Mouse (Mus musculus): ENCODE measurements around the gene Med13. TPM values are rescaled to one million over a fixed set of nuclear protein-coding genes. Genes with fewer than 3 reads are reported as not detected.

The Med13 gene
- polyA plus RNA-seq, 1 experiment = 19.1 TPM

DNA sequence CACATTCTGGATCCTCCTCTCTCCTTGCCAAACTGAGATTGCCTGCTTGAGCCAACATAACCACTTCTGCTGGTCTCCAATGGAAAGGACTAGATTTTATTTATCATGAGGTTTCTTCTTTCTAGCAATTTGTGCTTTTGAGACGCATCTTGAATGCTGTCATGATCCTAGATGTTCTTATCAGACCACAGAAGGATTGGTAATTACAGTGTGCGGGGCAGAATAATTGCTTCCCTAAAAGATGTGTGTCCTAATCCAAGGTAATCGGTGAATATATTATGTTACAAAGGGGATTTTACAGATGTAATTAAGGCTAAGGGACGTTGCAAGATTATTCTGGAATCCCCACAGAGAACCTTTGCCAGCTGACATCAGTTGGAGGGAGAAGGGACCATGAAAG lies 21.6 kb upstream of the Med13 start:
- DNase-seq = no peak
- TF ChIP-seq CTCF (conservative IDR thresholded peaks at IDR 0.05; ENCODE audit: insufficient read depth, insufficient read length, low read depth, low read length) (no peak), POLR2A (IDR thresholded peaks at IDR 0.05; ENCODE audit: low read depth, low read length) (no peak)
- Histone ChIP-seq H3K4me3 (ENCODE audit: insufficient read depth, low read depth, low read length) (no peak overlapping the region), H3K27me3 (replicated peaks; ENCODE audit: control insufficient read depth, insufficient read depth, low read length) (no peaks in the 10 kb centered on the region; the same call in 1 of the 2 replicates), H3K27ac (ENCODE audit: insufficient read depth, low read depth, low read length) (no peak overlapping the region), H3K4me1 (ENCODE audit: control insufficient read depth, insufficient read depth, low read length) (no peaks in the 10 kb centered on the region), H3K36me3 (ENCODE audit: control insufficient read depth, insufficient read depth, low read length) (no peaks in the 10 kb centered on the region)
- 76% methylated on average over 4 of the region's 4 CpGs for WGBS

DNA sequence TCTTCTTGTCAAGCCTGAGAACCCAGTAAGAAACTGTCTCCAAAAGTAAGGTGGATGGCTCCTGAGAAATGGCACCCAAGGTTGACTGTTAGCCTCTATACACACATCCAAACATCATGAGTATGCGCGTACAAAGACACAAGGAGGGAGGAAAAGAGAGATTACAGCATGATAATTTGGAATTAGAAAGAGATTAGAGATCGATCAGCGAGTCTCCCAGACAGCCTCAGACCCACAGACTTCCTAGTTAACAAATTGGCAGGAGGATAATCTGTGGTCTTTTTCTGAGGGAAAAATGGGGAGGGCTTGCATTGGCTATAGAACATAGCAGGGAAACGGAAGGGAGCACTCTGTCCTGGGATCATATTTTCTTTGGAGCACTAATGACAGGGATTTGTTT lies 20.4 kb upstream of the Med13 start:
- H3K27me3 ChIP-seq (replicated peaks; ENCODE audit: control insufficient read depth, insufficient read depth, low read length) = no peaks in the 10 kb centered on the region; the same call in 1 of the 2 replicates
- no peaks in the 10 kb centered on the region for H3K36me3 ChIP-seq (ENCODE audit: control insufficient read depth, insufficient read depth, low read length)
- H3K4me3 ChIP-seq (ENCODE audit: insufficient read depth, low read depth, low read length) = no peak overlapping the region
- no peak overlapping the region for H3K27ac ChIP-seq (ENCODE audit: insufficient read depth, low read depth, low read length)
- H3K4me1 ChIP-seq (ENCODE audit: control insufficient read depth, insufficient read depth, low read length) = no peaks in the 10 kb centered on the region
- TF ChIP-seq POLR2A (IDR thresholded peaks at IDR 0.05; ENCODE audit: low read depth, low read length) (no peak), CTCF (conservative IDR thresholded peaks at IDR 0.05; ENCODE audit: insufficient read depth, insufficient read length, low read depth, low read length) (no peak)
- 93% methylated on average over 5 of the region's 5 CpGs for WGBS
- no peak for DNase-seq

DNA sequence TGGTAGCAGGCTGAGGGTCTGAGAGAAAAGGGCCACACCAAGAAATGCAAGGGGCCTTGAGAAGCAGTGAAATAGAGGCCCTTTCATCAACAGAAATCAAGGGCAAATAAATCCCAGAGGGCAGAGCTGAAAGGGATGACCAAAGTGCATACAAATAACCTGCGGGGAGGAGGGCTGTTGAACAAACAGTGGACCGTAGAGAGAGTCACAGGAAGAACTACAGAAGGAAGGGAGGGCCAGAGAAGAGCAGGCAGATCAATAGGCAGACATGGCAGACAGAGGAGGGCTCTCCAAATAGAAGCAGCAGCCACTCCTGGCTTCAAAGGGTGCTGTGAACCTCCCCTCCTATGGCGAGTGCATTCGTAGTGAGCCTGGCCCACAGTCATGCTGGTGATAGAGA lies 19.3 kb upstream of the Med13 start:
- H3K4me3 ChIP-seq (ENCODE audit: insufficient read depth, low read depth, low read length) = no peak overlapping the region
- 78% methylated on average over 4 of the region's 4 CpGs for WGBS
- no peak for TF ChIP-seq POLR2A (IDR thresholded peaks at IDR 0.05; ENCODE audit: low read depth, low read length)
- no peaks in the 10 kb centered on the region for H3K4me1 ChIP-seq (ENCODE audit: control insufficient read depth, insufficient read depth, low read length)
- H3K27me3 ChIP-seq (replicated peaks; ENCODE audit: control insufficient read depth, insufficient read depth, low read length) = no peaks in the 10 kb centered on the region; the same call in 1 of the 2 replicates
- H3K36me3 ChIP-seq (ENCODE audit: control insufficient read depth, insufficient read depth, low read length) = no peaks in the 10 kb centered on the region
- no peak for DNase-seq
- H3K27ac ChIP-seq (ENCODE audit: insufficient read depth, low read depth, low read length) = no peak overlapping the region

DNA sequence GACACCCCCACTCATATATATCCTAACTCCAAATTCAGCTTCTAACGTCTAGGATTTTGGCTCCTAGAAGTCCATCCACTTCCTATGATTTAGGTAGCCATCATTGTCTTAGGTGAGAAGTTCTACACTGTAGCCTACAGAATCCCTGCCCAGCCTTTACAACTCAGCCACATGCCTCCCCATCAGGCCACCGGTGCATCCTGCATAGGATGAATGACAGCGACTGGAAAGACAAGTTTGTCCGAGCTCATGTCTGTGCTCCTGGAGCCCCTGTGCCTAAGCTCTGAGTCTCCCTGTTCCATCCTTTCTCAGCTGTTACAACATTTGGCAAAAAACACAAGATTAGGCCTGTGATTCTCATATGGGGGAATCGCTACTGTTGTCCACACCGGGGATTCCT lies 17.7 kb upstream of the Med13 start:
- 95% methylated on average over 6 of the region's 6 CpGs for WGBS

DNA sequence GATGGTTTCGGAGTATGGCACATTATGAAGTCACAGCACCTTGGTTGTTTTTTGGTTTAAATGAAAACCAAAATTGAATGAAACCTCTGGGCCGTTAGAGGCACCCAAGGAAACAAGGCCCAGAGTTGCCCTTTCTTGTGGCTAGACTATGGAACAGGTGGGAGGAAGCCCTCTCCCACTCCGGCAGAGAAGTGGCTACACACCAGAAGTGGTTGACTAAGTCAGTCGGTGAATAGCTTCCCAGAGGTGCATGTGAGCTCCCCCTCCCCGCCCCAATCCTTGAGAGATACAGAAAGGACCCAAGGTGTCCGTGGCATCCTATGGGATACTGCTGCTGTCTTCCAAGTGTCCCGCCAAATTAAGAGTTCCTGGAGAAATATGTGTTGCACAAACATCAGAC lies 13.9 kb upstream of the Med13 start:
- Histone ChIP-seq H3K27me3 (replicated peaks; ENCODE audit: control insufficient read depth, insufficient read depth, low read length) (no peaks in the 10 kb centered on the region), H3K36me3 (ENCODE audit: control insufficient read depth, insufficient read depth, low read length) (no peaks in the 10 kb centered on the region), H3K27ac (ENCODE audit: insufficient read depth, low read depth, low read length) (no peak overlapping the region), H3K4me3 (ENCODE audit: insufficient read depth, low read depth, low read length) (no peak overlapping the region), H3K4me1 (ENCODE audit: control insufficient read depth, insufficient read depth, low read length) (no peaks in the 10 kb centered on the region)
- WGBS = 88% methylated on average over 7 of the region's 7 CpGs
- TF ChIP-seq CTCF (conservative IDR thresholded peaks at IDR 0.05; ENCODE audit: insufficient read depth, insufficient read length, low read depth, low read length) (no peak), POLR2A (IDR thresholded peaks at IDR 0.05; ENCODE audit: low read depth, low read length) (no peak)
- no peak for DNase-seq

More for the DNA sequence above, 17.7 kb upstream of the Med13 start:
- no peak overlapping the region for H3K4me3 ChIP-seq (ENCODE audit: insufficient read depth, low read depth, low read length)
- no peak for DNase-seq
- no peaks in the 10 kb centered on the region; the same call in 1 of the 2 replicates for H3K27me3 ChIP-seq (replicated peaks; ENCODE audit: control insufficient read depth, insufficient read depth, low read length)
- no peaks in the 10 kb centered on the region for H3K36me3 ChIP-seq (ENCODE audit: control insufficient read depth, insufficient read depth, low read length)
- H3K4me1 ChIP-seq (ENCODE audit: control insufficient read depth, insufficient read depth, low read length) = no peaks in the 10 kb centered on the region
- no peak for TF ChIP-seq CTCF (conservative IDR thresholded peaks at IDR 0.05; ENCODE audit: insufficient read depth, insufficient read length, low read depth, low read length)
- no peak for TF ChIP-seq POLR2A (IDR thresholded peaks at IDR 0.05; ENCODE audit: low read depth, low read length)
- no peak overlapping the region for H3K27ac ChIP-seq (ENCODE audit: insufficient read depth, low read depth, low read length)

DNA sequence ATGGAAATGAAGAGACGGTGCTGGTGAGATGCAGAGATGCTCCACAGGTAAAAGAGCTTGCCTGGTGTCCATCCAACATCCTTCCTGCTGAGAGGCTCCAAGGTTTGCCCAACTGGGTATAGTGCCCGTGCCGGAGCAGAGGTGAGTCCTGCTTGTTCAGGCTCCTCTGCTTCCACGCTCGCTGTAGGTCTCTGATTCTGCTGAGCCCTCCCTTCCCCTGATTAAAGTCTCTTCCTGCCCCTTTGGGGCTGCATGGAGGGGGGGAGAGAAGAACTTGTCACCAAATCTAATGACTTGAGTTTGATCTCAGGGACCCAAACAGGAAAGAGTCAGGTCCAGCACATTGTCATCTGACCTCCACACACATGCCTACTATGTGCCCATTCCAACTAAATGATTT lies 12.5 kb upstream of the Med13 start:
- Histone ChIP-seq H3K27me3 (replicated peaks; ENCODE audit: control insufficient read depth, insufficient read depth, low read length) (no peaks in the 10 kb centered on the region), H3K27ac (ENCODE audit: insufficient read depth, low read depth, low read length) (no peak overlapping the region), H3K36me3 (ENCODE audit: control insufficient read depth, insufficient read depth, low read length) (no peaks in the 10 kb centered on the region), H3K4me3 (ENCODE audit: insufficient read depth, low read depth, low read length) (no peak overlapping the region), H3K4me1 (ENCODE audit: control insufficient read depth, insufficient read depth, low read length) (no peaks in the 10 kb centered on the region)
- no peak for DNase-seq
- WGBS = 82% methylated on average over 5 of the region's 5 CpGs
- no peak for TF ChIP-seq CTCF (conservative IDR thresholded peaks at IDR 0.05; ENCODE audit: insufficient read depth, insufficient read length, low read depth, low read length)
- no peak for TF ChIP-seq POLR2A (IDR thresholded peaks at IDR 0.05; ENCODE audit: low read depth, low read length)

DNA sequence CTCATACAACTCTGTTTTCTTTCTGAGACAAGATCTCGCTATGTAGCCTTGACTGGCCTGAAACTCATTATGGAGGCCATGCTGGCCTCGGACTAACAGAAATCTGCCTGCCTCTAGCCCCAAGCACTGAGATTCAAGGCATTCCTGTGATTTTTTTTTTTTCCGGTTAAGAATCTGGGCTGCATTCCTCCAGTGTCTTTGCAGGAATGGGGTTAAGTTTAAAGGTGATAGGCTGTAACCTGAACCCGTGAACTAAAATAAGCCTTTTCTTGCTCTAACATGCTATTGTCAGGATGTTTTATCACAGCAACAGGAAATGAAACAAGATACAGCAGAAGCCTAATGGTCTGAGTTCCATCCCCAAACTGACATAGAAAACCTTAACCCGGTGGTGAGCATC lies 11.6 kb upstream of the Med13 start:
- TF ChIP-seq POLR2A (IDR thresholded peaks at IDR 0.05; ENCODE audit: low read depth, low read length) (no peak), CTCF (conservative IDR thresholded peaks at IDR 0.05; ENCODE audit: insufficient read depth, insufficient read length, low read depth, low read length) (no peak)
- no peak for DNase-seq
- Histone ChIP-seq H3K36me3 (ENCODE audit: control insufficient read depth, insufficient read depth, low read length) (no peaks in the 10 kb centered on the region), H3K4me3 (ENCODE audit: insufficient read depth, low read depth, low read length) (no peak overlapping the region), H3K27ac (ENCODE audit: insufficient read depth, low read depth, low read length) (no peak overlapping the region), H3K4me1 (ENCODE audit: control insufficient read depth, insufficient read depth, low read length) (no peaks in the 10 kb centered on the region), H3K27me3 (replicated peaks; ENCODE audit: control insufficient read depth, insufficient read depth, low read length) (no peaks in the 10 kb centered on the region)
- WGBS = 45% methylated on average over 5 of the region's 5 CpGs

Measured in kidney, adult 2 months (tissue).